Mouse (Mus musculus) mammary gland, adult 2 months (tissue): ENCODE measurements around the gene Azgp1. TPM values are rescaled to one million over a fixed set of nuclear protein-coding genes. Genes with fewer than 3 reads are reported as not detected.

Source experiments
- polyA plus RNA-seq: library from polyadenylated mRNA; depleted of rRNA; stranded (reverse); fragments of >200 nt; gene quantifications from 2 replicates; pipeline ENCODE4 v1.2.3, GENCODE M21; 2012; ENCODE audit warnings: low replicate concordance; rRNA removed

Azgp1 gene
- polyA plus RNA-seq: 0.32 and 2.1 TPM in 2 replicates

DNA sequence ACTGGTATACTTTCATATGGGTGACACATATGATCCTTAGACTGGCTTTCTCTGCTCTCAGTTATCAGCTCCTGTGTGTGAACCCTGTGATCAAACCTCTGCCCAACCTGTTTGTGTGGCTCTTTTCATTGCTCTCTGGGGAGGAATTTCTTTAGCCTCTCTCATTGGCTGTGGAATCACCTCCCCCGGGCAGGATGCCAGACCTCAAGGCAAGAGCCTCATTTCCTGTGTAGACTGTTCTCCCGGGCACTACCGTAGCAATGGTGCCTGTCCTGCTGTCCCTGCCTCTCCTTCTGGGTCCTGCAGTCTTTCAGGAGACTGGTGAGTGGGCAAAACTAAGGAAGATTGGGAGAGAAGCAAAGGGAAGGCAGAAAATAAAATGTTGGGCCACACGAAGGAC lies at the start of gene Azgp1:
Gene Azgp1 (plus strand): TSS at position 221 of the 400 bp plus-strand sequence.

DNA sequence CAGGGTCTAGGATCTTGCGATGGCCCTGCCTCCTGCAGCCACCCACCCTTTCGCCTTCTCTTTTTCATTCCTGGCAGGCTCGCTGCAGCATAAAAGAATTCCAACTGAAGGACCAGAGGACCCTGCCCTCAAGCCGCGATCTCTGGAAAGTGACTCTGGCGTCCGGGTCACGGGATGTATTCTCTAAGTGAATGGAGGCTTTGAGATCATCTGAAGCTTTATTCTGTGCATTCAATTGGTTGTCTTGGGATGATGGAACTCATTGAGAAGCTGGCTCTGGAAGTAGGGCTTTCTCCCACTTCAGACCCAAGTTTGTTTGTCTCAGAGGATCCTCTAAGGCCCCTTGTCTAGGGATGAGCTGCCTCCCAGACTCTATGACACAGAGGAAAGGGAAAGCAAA lies 18.4 kb upstream of the Azgp1 start, which contains the start of gene Gjc3:
Gene Gjc3 (minus strand): TSS at position 154 of the 400 bp plus-strand sequence.

GRCm38 (mm10) chr5:138020961-138021479 lies 39.7 kb downstream of the Azgp1 start, which contains the start of the genes Smok3a and Smok3b:
TSS of gene Smok3a (plus strand) at chr5:138021261.
TSS of gene Smok3b (plus strand) at chr5:138021429.

Other genes with a start within 250 kb of the Azgp1 start
- 2.0 and 4.7 TPM in 2 replicates for gene Nyap1, start 239.9 kb upstream of the Azgp1 start, polyA plus RNA-seq
- 106 and 238 TPM in 2 replicates for gene Tsc22d4, start 235.8 kb upstream of the Azgp1 start, polyA plus RNA-seq
- gene Ppp1r35, start 202.7 kb upstream of the Azgp1 start, polyA plus RNA-seq: 26.9 and 69.4 TPM in 2 replicates
- gene Mepce, start 193.9 kb upstream of the Azgp1 start, polyA plus RNA-seq: 33.1 and 36.6 TPM in 2 replicates
- 1.1 and 2.3 TPM in 2 replicates for gene Zcwpw1, start 193.7 kb upstream of the Azgp1 start, polyA plus RNA-seq
- gene Pilra, start 145.2 kb upstream of the Azgp1 start, polyA plus RNA-seq: 3.9 and 13.9 TPM in 2 replicates
- gene Pilrb1, start 123.4 kb upstream of the Azgp1 start, polyA plus RNA-seq: 3.8 and 10.5 TPM in 2 replicates
- 5.4 and 12.5 TPM in 2 replicates for gene Pilrb2, start 109.7 kb upstream of the Azgp1 start, polyA plus RNA-seq
- gene Cyp3a13, start 59.9 kb upstream of the Azgp1 start, polyA plus RNA-seq: 0.05 and 0.10 TPM in 2 replicates
- 0.19 and 1.3 TPM in 2 replicates for gene Gjc3, start 18.4 kb upstream of the Azgp1 start, polyA plus RNA-seq
- gene Smok3a, start 39.7 kb downstream of the Azgp1 start, polyA plus RNA-seq: not detected in 2 replicates
- gene Smok3b, start 39.9 kb downstream of the Azgp1 start, polyA plus RNA-seq: not detected in 2 replicates
- not detected in 2 replicates for gene Smok3c, start 71.7 kb downstream of the Azgp1 start, polyA plus RNA-seq
- gene Zkscan1, start 103.6 kb downstream of the Azgp1 start, polyA plus RNA-seq: 2.6 and 6.0 TPM in 2 replicates
- gene Zscan21, start 135.4 kb downstream of the Azgp1 start, polyA plus RNA-seq: 4.6 and 8.1 TPM in 2 replicates
- gene Zfp113, start 174.2 kb downstream of the Azgp1 start, polyA plus RNA-seq: 2.3 and 3.0 TPM in 2 replicates
- gene Cops6, start 179.6 kb downstream of the Azgp1 start, polyA plus RNA-seq: 58.2 and 130 TPM in 2 replicates
- gene Ap4m1, start 190.5 kb downstream of the Azgp1 start, polyA plus RNA-seq: 42.4 and 60.0 TPM in 2 replicates
- 23.8 and 27.4 TPM in 2 replicates for gene Mcm7, start 190.9 kb downstream of the Azgp1 start, polyA plus RNA-seq
- 56.7 and 72.9 TPM in 2 replicates for gene Taf6, start 205.9 kb downstream of the Azgp1 start, polyA plus RNA-seq
- gene Cnpy4, start 206.0 kb downstream of the Azgp1 start, polyA plus RNA-seq: 2.6 and 4.9 TPM in 2 replicates
- gene Mblac1, start 212.8 kb downstream of the Azgp1 start, polyA plus RNA-seq: 5.2 and 11.9 TPM in 2 replicates
- 2.6 and 4.4 TPM in 2 replicates for gene Nxpe5, start 244.4 kb downstream of the Azgp1 start, polyA plus RNA-seq